Mouse (Mus musculus) embryonic fibroblast, embryonic 13.5 days (primary cell): ENCODE data around the gene Man2b2.

Experiments
- CTCF ChIP-seq: IDR thresholded peaks from 2 replicates; pipeline ENCODE4 v1.5.1; 2011; ENCODE audit warnings: mild to moderate bottlenecking, control low read depth, low read length, moderate library complexity, borderline replicate concordance; ENCODE audit not compliant: insufficient read depth
- POLR2A ChIP-seq: IDR thresholded peaks from 2 replicates; pipeline ENCODE4 v1.6.1; 2011; ENCODE audit warnings: low read depth, mild to moderate bottlenecking, control low read depth, low read length, moderate library complexity

- TF ChIP-seq CTCF (no peak; the same call in 1 of the 2 replicates), POLR2A (no peak)
These were observed 73.4 kb downstream of the Man2b2 start for GRCm38 (mm10) chr5:36757033-36757432.
